Mouse (Mus musculus): ENCODE results near the gene Pax5. TPM values are rescaled to one million over a fixed set of nuclear protein-coding genes. Genes with fewer than 3 reads are reported as not detected.

Gene Pax5
- polyA plus RNA-seq, 1 experiment from 2014 or later = 0.05 TPM

GRCm38 (mm10) chr4:44721237-44721636, 10.9 kb upstream of the Pax5 start:
- H3K4me1 ChIP-seq (ENCODE audit: insufficient read depth, low read depth, low read length) = no peaks in the 10 kb centered on the region
- no peak overlapping the region for H3K9ac ChIP-seq (replicated peaks; ENCODE audit: low read depth)
- TF ChIP-seq CTCF (IDR thresholded peaks at IDR 0.05) (no peak), EP300 (IDR thresholded peaks at IDR 0.05) (no peak)
- no peak overlapping the region for H3K27ac ChIP-seq (ENCODE audit: low read length)
- no peak overlapping the region for H3K4me3 ChIP-seq (ENCODE audit: low read depth, low read length)
- peaks cover 22% of the 10 kb centered on the region for H3K27me3 ChIP-seq (replicated peaks; ENCODE audit: insufficient read depth, low read length)
- ATAC-seq (no peak), DNase-seq (ENCODE audit: low spot score) (no peak)
- H3K36me3 ChIP-seq (ENCODE audit: insufficient read depth, low read length) = no peaks in the 10 kb centered on the region
- H3K4me2 ChIP-seq (replicated peaks; ENCODE audit: low read depth, low read length) = no peak overlapping the region
- 87% methylated on average over 4 of the region's 4 CpGs for WGBS
- H3K9me3 ChIP-seq (ENCODE audit: low read length) = no peaks in the 10 kb centered on the region

GRCm38 (mm10) chr4:44720046-44720445, 9.8 kb upstream of the Pax5 start:
- TF ChIP-seq CTCF (IDR thresholded peaks at IDR 0.05) (no peak), EP300 (IDR thresholded peaks at IDR 0.05) (no peak)
- 78% methylated on average over 8 of the region's 8 CpGs for WGBS
- H3K27me3 ChIP-seq (replicated peaks; ENCODE audit: insufficient read depth, low read length) = peaks cover 24% of the 10 kb centered on the region

GRCm38 (mm10) chr4:44717676-44718075, 7.4 kb upstream of the Pax5 start:
- peaks cover 48% of the 10 kb centered on the region for H3K27me3 ChIP-seq (replicated peaks; ENCODE audit: insufficient read depth, low read length)
- TF ChIP-seq EP300 (IDR thresholded peaks at IDR 0.05) (no peak), CTCF (IDR thresholded peaks at IDR 0.05) (no peak)
- H3K36me3 ChIP-seq (ENCODE audit: insufficient read depth, low read length) = no peaks in the 10 kb centered on the region
- no peak overlapping the region for H3K4me2 ChIP-seq (replicated peaks; ENCODE audit: low read depth, low read length)
- H3K27ac ChIP-seq (ENCODE audit: low read length) = no peak overlapping the region
- 76% methylated on average over 3 of the region's 3 CpGs for WGBS
- ATAC-seq (no peak), DNase-seq (ENCODE audit: low spot score) (no peak)
- H3K4me3 ChIP-seq (ENCODE audit: low read depth, low read length) = no peak overlapping the region
- H3K4me1 ChIP-seq (ENCODE audit: insufficient read depth, low read depth, low read length) = no peaks in the 10 kb centered on the region
- no peaks in the 10 kb centered on the region for H3K9me3 ChIP-seq (ENCODE audit: low read length)
- H3K9ac ChIP-seq (replicated peaks; ENCODE audit: low read depth) = no peak overlapping the region

More at GRCm38 (mm10) chr4:44720046-44720445, 9.8 kb upstream of the Pax5 start:
- DNase-seq (ENCODE audit: low spot score) (no peak), ATAC-seq (no peak)
- no peaks in the 10 kb centered on the region for H3K36me3 ChIP-seq (ENCODE audit: insufficient read depth, low read length)
- H3K27ac ChIP-seq (ENCODE audit: low read length) = no peak overlapping the region
- no peak overlapping the region for H3K9ac ChIP-seq (replicated peaks; ENCODE audit: low read depth)
- H3K4me1 ChIP-seq (ENCODE audit: insufficient read depth, low read depth, low read length) = no peaks in the 10 kb centered on the region
- H3K9me3 ChIP-seq (ENCODE audit: low read length) = no peaks in the 10 kb centered on the region
- H3K4me3 ChIP-seq (ENCODE audit: low read depth, low read length) = no peak overlapping the region
- no peak overlapping the region for H3K4me2 ChIP-seq (replicated peaks; ENCODE audit: low read depth, low read length)

- H3K4me1 ChIP-seq (ENCODE audit: insufficient read depth, low read depth, low read length) = no peaks in the 10 kb centered on the region
These were observed 6.1 kb upstream of the Pax5 start for GRCm38 (mm10) chr4:44716391-44716790.

GRCm38 (mm10) chr4:44715621-44716160, 5.4 kb upstream of the Pax5 start:
- DNase-seq (ENCODE audit: low spot score) (no peak), ATAC-seq (no peak)
- Histone ChIP-seq H3K4me3 (ENCODE audit: low read depth, low read length) (no peak overlapping the region), H3K27me3 (replicated peaks; ENCODE audit: insufficient read depth, low read length) (peaks cover 65% of the 10 kb centered on the region), H3K9me3 (ENCODE audit: low read length) (no peaks in the 10 kb centered on the region), H3K4me2 (replicated peaks; ENCODE audit: low read depth, low read length) (no peak overlapping the region), H3K9ac (replicated peaks; ENCODE audit: low read depth) (no peak overlapping the region), H3K4me1 (ENCODE audit: insufficient read depth, low read depth, low read length) (no peaks in the 10 kb centered on the region), H3K36me3 (ENCODE audit: insufficient read depth, low read length) (no peaks in the 10 kb centered on the region), H3K27ac (ENCODE audit: low read length) (no peak overlapping the region)
- TF ChIP-seq EP300 (IDR thresholded peaks at IDR 0.05) = no peak
- 9% methylated on average over 3 of the region's 3 CpGs for WGBS

More at GRCm38 (mm10) chr4:44716391-44716790, 6.1 kb upstream of the Pax5 start:
- Histone ChIP-seq H3K36me3 (ENCODE audit: insufficient read depth, low read length) (no peaks in the 10 kb centered on the region), H3K27me3 (replicated peaks; ENCODE audit: insufficient read depth, low read length) (peaks cover 58% of the 10 kb centered on the region), H3K9ac (replicated peaks; ENCODE audit: low read depth) (no peak overlapping the region), H3K4me3 (ENCODE audit: low read depth, low read length) (no peak overlapping the region), H3K9me3 (ENCODE audit: low read length) (no peaks in the 10 kb centered on the region), H3K27ac (ENCODE audit: low read length) (no peak overlapping the region), H3K4me2 (replicated peaks; ENCODE audit: low read depth, low read length) (no peak overlapping the region)
- ATAC-seq (no peak), DNase-seq (ENCODE audit: low spot score) (no peak)
- 6% methylated on average over 10 of the region's 10 CpGs for WGBS
- TF ChIP-seq CTCF (IDR thresholded peaks at IDR 0.05) (no peak), EP300 (IDR thresholded peaks at IDR 0.05) (no peak)

- H3K4me2 ChIP-seq (replicated peaks; ENCODE audit: low read depth, low read length) = no peak overlapping the region
- no peak for TF ChIP-seq EP300 (IDR thresholded peaks at IDR 0.05)
- no peak for TF ChIP-seq CTCF (IDR thresholded peaks at IDR 0.05)
- H3K4me3 ChIP-seq (ENCODE audit: low read depth, low read length) = no peak overlapping the region
- no peak overlapping the region for H3K9ac ChIP-seq (replicated peaks; ENCODE audit: low read depth)
- H3K27me3 ChIP-seq (replicated peaks; ENCODE audit: insufficient read depth, low read length) = peaks cover 78% of the 10 kb centered on the region
- no peaks in the 10 kb centered on the region for H3K36me3 ChIP-seq (ENCODE audit: insufficient read depth, low read length)
- DNase-seq (ENCODE audit: low spot score) (no peak), ATAC-seq (no peak)
- no peaks in the 10 kb centered on the region for H3K9me3 ChIP-seq (ENCODE audit: low read length)
- no peaks in the 10 kb centered on the region for H3K4me1 ChIP-seq (ENCODE audit: insufficient read depth, low read depth, low read length)
- 2% methylated on average over 27 of the region's 27 CpGs for WGBS
- no peak overlapping the region for H3K27ac ChIP-seq (ENCODE audit: low read length)
These were observed 3.9 kb upstream of the Pax5 start for GRCm38 (mm10) chr4:44714111-44714621.
